Mouse (Mus musculus) lung, embryonic 15.5 days (tissue): ENCODE data around the gene S1pr2. TPM values are rescaled to one million over a fixed set of nuclear protein-coding genes. Genes with fewer than 3 reads are reported as not detected.

ENCODE experiments used
- ATAC-seq: fragments of 200-750 bp; cut with Nextera tagmentation; 2 replicates; pipeline ENCODE4 v1.8.0; 2017; ENCODE audit warnings: moderate number of reproducible peaks, borderline replicate concordance; ENCODE audit not compliant: low FRiP score, low TSS enrichment; ENCODE audit errors: extremely low read depth
- H3K27ac ChIP-seq: fragments of 300-500 bp; sonication (generic); 2 replicates; pipeline ENCODE4 v1.5.1; 2015; ENCODE audit warnings: moderate library complexity, mild to moderate bottlenecking, inconsistent platforms
- H3K27me3 ChIP-seq: fragments of 300-500 bp; sonication (generic); 2 replicates; pipeline ENCODE4 v1.6.1; 2015; ENCODE audit warnings: inconsistent platforms
- H3K36me3 ChIP-seq: fragments of 300-500 bp; sonication (generic); 2 replicates; pipeline ENCODE4 v1.6.1; 2015; ENCODE audit warnings: inconsistent platforms
- H3K4me1 ChIP-seq: fragments of 300-500 bp; sonication (generic); 2 replicates; pipeline ENCODE4 v1.6.1; 2015; ENCODE audit warnings: inconsistent platforms
- H3K4me2 ChIP-seq: fragments of 300-500 bp; sonication (generic); 2 replicates; pipeline ENCODE4 v1.6.1; 2015; ENCODE audit warnings: inconsistent platforms, mild to moderate bottlenecking, moderate library complexity
- H3K4me3 ChIP-seq: fragments of 300-500 bp; sonication (generic); 2 replicates; pipeline ENCODE4 v1.5.1; 2015; ENCODE audit warnings: mild to moderate bottlenecking, inconsistent platforms
- H3K9ac ChIP-seq: fragments of 300-500 bp; sonication (generic); 2 replicates; pipeline ENCODE4 v1.6.1; 2015; ENCODE audit warnings: inconsistent platforms
- H3K9me3 ChIP-seq: fragments of 300-500 bp; sonication (generic); 2 replicates; pipeline ENCODE4 v1.6.1; 2016; ENCODE audit warnings: inconsistent platforms
- WGBS: fragments of 180-500 bp; shearing (Covaris S2); methylation state at CpG from one replicate; pipeline ENCODE4 v1.1.7; 2015; 5-methylcytosine and 5-hydroxymethylcytosine counted together
- polyA plus RNA-seq: library from polyadenylated mRNA; unstranded; fragments of >200 nt; fragmentation: Nextera tagmentation; extraction: Ambion mirVana; gene quantifications from 2 replicates; pipeline ENCODE4 v1.2.1, GENCODE M21; 2015

S1pr2 gene
- polyA plus RNA-seq, 1 experiment from 2014 or later = 63.4 TPM

DNA sequence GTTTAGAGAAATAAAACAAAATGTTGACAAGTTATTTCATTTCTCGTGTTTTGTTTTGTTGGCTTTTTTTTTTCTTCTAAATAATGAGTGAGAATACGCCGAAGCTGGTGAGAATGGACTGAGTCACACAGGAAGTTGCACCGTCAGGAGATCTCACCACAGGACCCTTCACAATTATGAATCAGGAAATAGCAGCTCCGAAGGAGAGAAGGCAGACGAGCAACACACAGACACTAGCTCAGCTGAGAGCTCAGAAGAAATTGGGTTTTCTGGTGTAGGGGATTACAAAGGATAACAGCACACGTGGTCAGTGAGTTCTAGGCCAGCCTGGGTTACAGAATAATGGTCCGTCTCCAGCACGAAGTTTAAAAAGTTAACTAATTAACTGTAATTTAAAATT, 15.0 kb downstream of the S1pr2 start:
- no peak for ATAC-seq
- no peaks in the 10 kb centered on the region for H3K4me1 ChIP-seq
- no peak overlapping the region for H3K27ac ChIP-seq
- no peak overlapping the region for H3K4me2 ChIP-seq
- H3K9ac ChIP-seq = no peak overlapping the region
- H3K36me3 ChIP-seq = peaks cover 19% of the 10 kb centered on the region
- WGBS = 65% methylated on average over 9 of the region's 9 CpGs
- no peaks in the 10 kb centered on the region for H3K9me3 ChIP-seq
- H3K4me3 ChIP-seq = no peak overlapping the region
- no peaks in the 10 kb centered on the region for H3K27me3 ChIP-seq

DNA sequence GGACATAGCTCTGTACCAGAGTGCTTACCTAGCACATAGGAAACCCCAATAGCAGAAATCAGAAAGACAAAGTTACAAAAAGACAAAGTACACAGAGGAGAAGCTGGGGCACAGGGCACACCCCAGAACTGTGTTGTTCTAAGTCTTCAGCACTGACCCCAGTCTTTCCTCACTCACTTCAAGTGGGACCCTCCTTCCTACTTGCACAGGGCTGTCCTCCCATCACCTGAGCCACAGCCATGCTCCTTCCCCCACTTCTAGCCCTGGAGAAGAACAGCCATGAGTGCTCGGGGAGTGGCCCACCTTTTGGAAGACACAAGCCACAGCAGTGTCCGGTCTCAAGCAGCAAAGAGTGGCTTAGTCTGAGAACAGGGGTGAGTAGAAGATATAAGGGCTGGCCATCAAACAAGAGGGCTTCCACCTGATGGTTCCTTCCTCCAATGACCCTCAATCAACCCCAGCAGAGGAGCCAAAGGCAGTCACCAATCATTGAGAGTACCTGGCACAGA, 17.1 kb downstream of the S1pr2 start, which contains the start of gene Dnmt1:
Gene Dnmt1 (minus strand): TSS at position 459 of the 509 bp plus-strand sequence.
- no peak for ATAC-seq
- Histone ChIP-seq H3K27me3 (no peaks in the 10 kb centered on the region), H3K36me3 (no peaks in the 10 kb centered on the region), H3K27ac (no peak within 1 kb of the TSS), H3K4me3 (no peak within 1 kb of the TSS), H3K9me3 (no peaks in the 10 kb centered on the region), H3K4me1 (no peaks in the 10 kb centered on the region), H3K4me2 (no peak within 1 kb of the TSS), H3K9ac (no peak within 1 kb of the TSS)
- 81% methylated on average over 2 of the region's 2 CpGs for WGBS

DNA sequence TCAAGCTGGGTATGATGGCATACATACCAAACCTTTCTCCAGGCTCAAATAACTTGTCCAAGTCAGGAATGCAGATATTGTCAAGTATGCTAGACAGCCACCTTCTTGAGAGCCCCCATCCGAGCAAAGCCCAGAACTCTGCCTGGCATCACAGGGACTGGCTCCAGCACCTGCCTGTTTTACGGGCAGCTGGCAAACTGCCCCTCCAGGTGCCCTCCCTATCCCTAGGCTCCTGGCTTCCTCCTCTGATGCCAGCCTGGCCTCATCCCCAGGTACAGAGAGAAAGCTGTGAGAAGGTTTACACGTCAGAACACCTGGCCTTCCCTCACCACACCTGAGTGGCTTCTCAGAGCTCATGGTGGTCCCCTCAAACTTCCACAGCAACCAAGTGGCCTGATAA, 19.6 kb downstream of the S1pr2 start:
- H3K9me3 ChIP-seq = no peaks in the 10 kb centered on the region
- H3K4me1 ChIP-seq = peaks cover 6% of the 10 kb centered on the region; the same call in 1 of the 2 replicates
- H3K4me3 ChIP-seq = no peak overlapping the region
- 55% methylated on average over 3 of the region's 3 CpGs for WGBS
- no peak overlapping the region for H3K9ac ChIP-seq
- no peak overlapping the region for H3K4me2 ChIP-seq
- H3K36me3 ChIP-seq = no peaks in the 10 kb centered on the region
- no peak overlapping the region for H3K27ac ChIP-seq
- ATAC-seq = no peak
- H3K27me3 ChIP-seq = no peaks in the 10 kb centered on the region

DNA sequence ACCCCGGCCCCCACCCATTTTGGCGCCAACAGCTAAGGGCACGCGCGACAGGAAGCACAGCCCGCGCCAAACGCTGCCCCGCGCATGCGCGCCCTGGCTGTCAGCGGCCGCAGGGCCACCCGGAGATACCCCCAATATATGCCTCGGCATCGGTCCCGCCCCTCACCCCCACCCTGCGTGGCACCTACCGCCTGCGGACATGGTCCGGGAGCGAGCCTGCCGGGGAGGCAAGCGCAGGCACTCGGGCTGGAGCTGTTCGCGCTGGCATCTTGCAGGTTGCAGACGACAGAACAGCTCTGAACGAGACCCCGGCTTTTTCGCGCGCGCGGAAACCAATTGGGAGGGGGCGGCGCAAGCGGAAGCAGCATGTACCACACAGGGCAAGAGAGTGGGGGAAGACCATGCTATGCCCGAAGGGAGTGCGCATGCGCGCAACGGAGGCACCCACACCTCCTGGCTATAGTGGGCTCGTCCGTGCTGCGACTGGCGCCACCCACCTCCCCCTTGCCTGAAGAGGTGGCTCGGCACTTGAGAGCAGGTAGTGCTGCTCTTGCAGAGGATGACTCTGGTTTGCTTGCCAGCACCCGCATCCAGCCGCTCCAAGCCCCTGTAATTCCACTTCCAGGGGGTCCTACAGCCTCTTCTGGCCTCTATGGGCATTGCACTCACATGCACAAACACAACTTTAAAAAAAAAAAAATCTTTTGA, 23.9 kb downstream of the S1pr2 start:
- ATAC-seq = peak; percentile 94
- Histone ChIP-seq H3K9ac (peak overlapping the region; percentile 87), H3K4me2 (peak overlapping the region; percentile 87), H3K36me3 (no peaks in the 10 kb centered on the region), H3K9me3 (no peaks in the 10 kb centered on the region), H3K27me3 (no peaks in the 10 kb centered on the region), H3K4me3 (peak overlapping the region; percentile 76), H3K27ac (peak overlapping the region; percentile 94), H3K4me1 (peaks cover 25% of the 10 kb centered on the region)
- under 1% methylated on average over 50 of the region's 51 CpGs for WGBS

DNA sequence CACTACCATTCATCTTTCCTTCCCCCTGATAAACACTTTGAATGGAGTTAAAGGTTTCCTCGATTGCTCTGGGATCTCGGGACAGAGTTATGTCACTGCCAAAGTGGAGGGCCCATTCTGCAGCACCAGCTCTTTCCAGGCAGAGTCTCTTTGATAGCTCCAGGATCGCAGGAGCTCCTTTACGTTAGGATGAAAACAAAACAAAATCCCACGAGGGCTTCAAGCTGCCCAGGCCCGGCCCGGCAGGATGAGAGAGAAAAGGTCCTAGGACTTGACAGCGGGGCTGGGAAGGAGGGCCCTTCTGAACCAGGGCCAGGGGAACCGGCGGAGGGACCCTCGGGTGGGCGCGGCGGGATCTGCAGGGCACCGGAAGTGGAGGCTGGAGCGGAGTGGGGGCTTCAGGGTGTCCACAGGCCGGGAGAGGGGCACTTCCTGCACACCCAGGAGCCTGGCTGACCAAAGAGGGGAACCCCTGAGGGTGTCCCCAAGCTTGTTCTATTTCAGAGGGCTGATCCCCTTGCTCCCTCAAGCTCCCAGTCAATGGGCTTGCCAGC, 24.5 kb downstream of the S1pr2 start:
- H3K9me3 ChIP-seq = no peaks in the 10 kb centered on the region
- no peaks in the 10 kb centered on the region for H3K27me3 ChIP-seq
- peak overlapping the region; percentile 94 for H3K27ac ChIP-seq
- H3K4me2 ChIP-seq = peak overlapping the region; percentile 87
- peak; percentile 60 for ATAC-seq
- H3K9ac ChIP-seq = peak overlapping the region; percentile 87
- WGBS = under 1% methylated on average over 17 of the region's 17 CpGs
- peaks cover 28% of the 10 kb centered on the region for H3K4me1 ChIP-seq
- H3K4me3 ChIP-seq = peak overlapping the region; percentile 76
- no peaks in the 10 kb centered on the region for H3K36me3 ChIP-seq

DNA sequence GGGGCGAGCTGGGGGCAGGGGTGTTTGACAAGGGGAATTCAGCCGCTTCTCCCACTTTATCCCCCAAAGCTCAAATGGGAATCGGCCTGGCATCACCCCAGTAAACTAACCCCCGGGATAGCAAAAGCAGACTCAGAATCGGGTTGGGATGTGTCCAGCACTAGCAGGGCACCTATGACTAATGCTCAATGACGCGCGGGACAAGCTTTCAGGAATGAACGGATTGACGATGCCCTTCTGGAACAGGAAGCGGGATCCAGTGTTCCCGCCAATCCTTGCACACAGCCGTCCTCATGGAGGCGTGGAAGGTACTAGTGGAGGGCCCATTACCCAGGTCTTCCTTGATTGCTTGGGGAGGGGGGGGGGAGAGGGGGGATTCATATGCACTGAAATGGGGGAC, 25.1 kb downstream of the S1pr2 start:
- H3K4me3 ChIP-seq = peak overlapping the region; percentile 76
- 5% methylated on average over 14 of the region's 14 CpGs for WGBS
- no peaks in the 10 kb centered on the region for H3K27me3 ChIP-seq
- peak overlapping the region; percentile 87 for H3K9ac ChIP-seq
- peak overlapping the region; percentile 87 for H3K4me2 ChIP-seq
- no peaks in the 10 kb centered on the region for H3K36me3 ChIP-seq
- H3K9me3 ChIP-seq = no peaks in the 10 kb centered on the region
- H3K27ac ChIP-seq = peak overlapping the region; percentile 94
- peaks cover 28% of the 10 kb centered on the region for H3K4me1 ChIP-seq
- no peak for ATAC-seq

DNA sequence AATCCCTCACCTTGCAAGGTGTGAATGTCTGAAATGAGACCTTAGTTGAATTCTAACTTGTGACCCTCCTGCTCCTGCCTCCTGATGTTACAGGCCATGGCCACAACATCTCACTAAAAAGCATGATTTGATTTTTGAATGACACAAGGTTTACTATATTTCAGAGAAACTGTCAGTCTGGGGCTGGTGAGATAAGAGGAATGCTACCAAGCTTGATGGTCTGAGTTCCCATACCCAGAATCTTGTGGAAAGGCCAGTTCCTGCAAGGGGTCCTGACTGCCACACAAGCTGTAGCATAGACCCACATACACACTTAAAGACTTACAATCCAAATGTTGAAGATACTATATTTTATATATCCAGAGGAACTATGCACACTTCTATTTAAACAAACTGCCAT, 26.2 kb downstream of the S1pr2 start:
- H3K9me3 ChIP-seq = no peaks in the 10 kb centered on the region
- H3K4me3 ChIP-seq = no peak overlapping the region
- no peaks in the 10 kb centered on the region for H3K36me3 ChIP-seq
- no peaks in the 10 kb centered on the region for H3K27me3 ChIP-seq
- peak overlapping the region; percentile 87 for H3K9ac ChIP-seq
- ATAC-seq = no peak
- H3K4me2 ChIP-seq = peak overlapping the region; percentile 87
- peaks cover 28% of the 10 kb centered on the region for H3K4me1 ChIP-seq
- H3K27ac ChIP-seq = no peak overlapping the region

DNA sequence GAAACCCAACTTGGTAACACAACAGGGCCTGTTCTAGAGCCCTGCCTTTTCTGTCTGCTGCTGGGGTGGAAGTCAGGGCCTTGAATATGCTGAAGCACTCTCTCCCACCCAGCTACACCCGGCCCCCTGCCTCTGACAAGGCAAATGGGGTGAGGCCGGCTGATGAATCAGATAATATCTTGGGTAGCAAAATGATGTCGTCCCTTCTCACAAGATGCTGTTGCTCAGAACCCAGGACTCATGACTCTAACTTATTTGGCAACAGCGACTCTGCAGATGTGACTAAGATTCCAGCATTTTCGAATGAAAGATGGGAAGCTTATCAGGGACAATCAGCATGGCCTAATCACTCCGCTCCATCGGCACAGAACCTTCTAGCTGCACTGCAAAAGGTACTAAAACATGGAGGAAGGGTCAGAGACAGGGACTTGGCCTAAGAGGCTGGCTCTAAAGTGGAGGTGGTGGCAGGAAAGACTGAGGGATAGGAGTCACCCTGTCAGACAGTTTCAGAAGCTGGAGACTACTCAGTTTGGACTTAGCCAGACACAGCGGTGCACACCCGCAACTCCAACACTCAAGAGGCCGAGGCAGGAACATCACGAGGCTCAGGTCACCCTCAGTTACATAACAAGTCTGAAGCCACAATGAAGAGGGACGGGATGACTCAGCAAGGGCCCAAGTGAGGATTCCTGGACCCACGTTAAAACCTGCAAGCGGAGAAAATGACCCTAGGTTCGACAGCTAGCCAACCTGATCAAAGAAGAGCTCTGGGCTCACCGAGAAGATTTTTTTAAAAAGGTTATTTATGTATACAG, 30.3 kb downstream of the S1pr2 start:
- H3K9ac ChIP-seq = no peak overlapping the region
- no peaks in the 10 kb centered on the region for H3K9me3 ChIP-seq
- H3K27ac ChIP-seq = no peak overlapping the region
- H3K4me3 ChIP-seq = no peak overlapping the region
- H3K4me2 ChIP-seq = no peak overlapping the region
- H3K27me3 ChIP-seq = no peaks in the 10 kb centered on the region
- H3K4me1 ChIP-seq = peaks cover 31% of the 10 kb centered on the region
- no peak for ATAC-seq
- H3K36me3 ChIP-seq = peaks cover 9% of the 10 kb centered on the region
- 71% methylated on average over 16 of the region's 16 CpGs for WGBS

DNA sequence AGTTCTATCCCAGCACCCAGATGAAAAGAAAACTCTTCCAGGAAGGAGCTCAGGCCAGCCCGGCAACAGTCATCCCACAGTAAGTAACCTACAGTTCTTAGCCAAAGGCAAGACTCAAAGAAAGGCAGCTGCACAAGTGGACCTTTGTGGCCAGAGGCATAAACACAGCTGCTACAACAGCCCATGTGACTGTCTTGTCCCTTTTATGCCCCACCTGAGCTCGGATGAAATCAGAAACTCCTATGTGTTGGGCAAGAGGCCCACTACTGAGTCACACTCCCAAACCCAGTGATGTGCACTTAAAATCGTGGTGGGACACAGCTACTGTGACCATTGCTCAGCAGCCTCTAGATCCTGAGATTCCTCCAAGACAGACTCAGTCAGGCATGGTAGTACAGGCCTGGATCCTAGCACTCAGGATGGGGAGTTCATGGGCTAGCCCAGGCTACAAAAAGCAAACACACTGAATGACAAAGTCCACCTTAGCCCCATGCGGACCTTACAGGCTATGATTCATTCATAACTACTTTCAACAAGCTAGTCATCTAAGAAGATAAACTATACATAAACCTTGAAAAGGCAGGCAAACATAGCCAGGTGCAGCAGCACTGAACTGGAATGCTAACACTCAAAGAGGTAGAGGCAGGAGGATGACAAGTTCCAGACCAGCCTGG, 31.7 kb downstream of the S1pr2 start:
- H3K9me3 ChIP-seq = no peaks in the 10 kb centered on the region
- H3K27ac ChIP-seq = no peak overlapping the region
- 48% methylated on average over 4 of the region's 4 CpGs for WGBS
- no peak for ATAC-seq
- no peak overlapping the region for H3K4me3 ChIP-seq
- H3K36me3 ChIP-seq = peaks cover 23% of the 10 kb centered on the region
- no peaks in the 10 kb centered on the region for H3K27me3 ChIP-seq
- H3K4me2 ChIP-seq = no peak overlapping the region
- H3K9ac ChIP-seq = no peak overlapping the region
- H3K4me1 ChIP-seq = peaks cover 19% of the 10 kb centered on the region

DNA sequence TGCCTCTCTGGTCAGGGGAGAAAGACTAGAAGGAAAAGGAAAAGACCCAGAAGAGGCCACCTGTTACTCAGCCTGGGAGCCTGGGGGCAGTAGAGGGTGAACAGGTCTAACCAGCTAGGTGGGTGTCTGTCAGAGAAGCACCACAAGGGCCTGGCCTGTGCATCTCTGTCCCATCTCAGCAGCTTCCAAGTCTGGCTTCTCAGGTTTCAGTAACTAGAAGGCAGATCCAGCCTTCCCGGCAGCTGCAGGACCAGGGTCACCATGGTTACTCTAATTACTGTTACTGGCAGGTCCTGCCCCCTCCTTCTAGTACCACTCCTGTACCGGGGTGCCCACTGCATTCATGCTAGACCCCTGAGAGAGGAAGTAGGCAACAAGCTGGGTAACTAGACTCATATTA, 32.7 kb downstream of the S1pr2 start:
- no peak overlapping the region for H3K4me2 ChIP-seq
- no peak for ATAC-seq
- H3K27me3 ChIP-seq = no peaks in the 10 kb centered on the region
- no peak overlapping the region for H3K27ac ChIP-seq
- H3K36me3 ChIP-seq = peaks cover 32% of the 10 kb centered on the region
- H3K9me3 ChIP-seq = no peaks in the 10 kb centered on the region
- no peak overlapping the region for H3K9ac ChIP-seq
- 22% methylated on average over 2 of the region's 2 CpGs for WGBS
- no peak overlapping the region for H3K4me3 ChIP-seq
- H3K4me1 ChIP-seq = peaks cover 19% of the 10 kb centered on the region

DNA sequence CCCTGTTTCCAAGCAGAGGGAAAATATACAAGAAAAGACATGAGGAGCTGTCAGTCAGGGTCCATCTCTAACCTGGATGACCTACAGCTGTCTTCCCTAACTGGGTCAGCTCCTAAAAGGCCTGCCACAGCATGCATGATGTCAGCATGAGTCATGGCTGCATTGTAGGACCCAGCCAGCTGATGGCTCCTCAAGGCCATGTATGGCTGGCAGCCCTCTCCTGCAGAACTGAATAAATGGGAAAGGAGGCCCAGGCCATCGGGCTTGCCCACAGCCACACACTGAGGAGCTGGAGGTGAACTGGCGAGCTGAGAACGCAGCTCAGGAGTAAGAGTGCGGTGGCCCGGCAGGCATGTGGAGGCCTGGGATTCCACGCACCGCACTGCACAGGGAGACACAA, 33.2 kb downstream of the S1pr2 start:
- Histone ChIP-seq H3K36me3 (peaks cover 37% of the 10 kb centered on the region), H3K27ac (no peak overlapping the region), H3K9ac (no peak overlapping the region), H3K4me1 (peaks cover 19% of the 10 kb centered on the region), H3K9me3 (no peaks in the 10 kb centered on the region), H3K4me3 (no peak overlapping the region), H3K27me3 (no peaks in the 10 kb centered on the region), H3K4me2 (no peak overlapping the region)
- no peak for ATAC-seq
- 85% methylated on average over 7 of the region's 7 CpGs for WGBS
